Mouse (Mus musculus): ENCODE results near the gene Laptm4a. TPM values are rescaled to one million over a fixed set of nuclear protein-coding genes. Genes with fewer than 3 reads are reported as not detected.

Laptm4a gene
- 189 and 199 TPM in 2 replicates for polyA plus RNA-seq (2016; fragmentation: Nextera tagmentation; extraction: Ambion mirVana)

DNA sequence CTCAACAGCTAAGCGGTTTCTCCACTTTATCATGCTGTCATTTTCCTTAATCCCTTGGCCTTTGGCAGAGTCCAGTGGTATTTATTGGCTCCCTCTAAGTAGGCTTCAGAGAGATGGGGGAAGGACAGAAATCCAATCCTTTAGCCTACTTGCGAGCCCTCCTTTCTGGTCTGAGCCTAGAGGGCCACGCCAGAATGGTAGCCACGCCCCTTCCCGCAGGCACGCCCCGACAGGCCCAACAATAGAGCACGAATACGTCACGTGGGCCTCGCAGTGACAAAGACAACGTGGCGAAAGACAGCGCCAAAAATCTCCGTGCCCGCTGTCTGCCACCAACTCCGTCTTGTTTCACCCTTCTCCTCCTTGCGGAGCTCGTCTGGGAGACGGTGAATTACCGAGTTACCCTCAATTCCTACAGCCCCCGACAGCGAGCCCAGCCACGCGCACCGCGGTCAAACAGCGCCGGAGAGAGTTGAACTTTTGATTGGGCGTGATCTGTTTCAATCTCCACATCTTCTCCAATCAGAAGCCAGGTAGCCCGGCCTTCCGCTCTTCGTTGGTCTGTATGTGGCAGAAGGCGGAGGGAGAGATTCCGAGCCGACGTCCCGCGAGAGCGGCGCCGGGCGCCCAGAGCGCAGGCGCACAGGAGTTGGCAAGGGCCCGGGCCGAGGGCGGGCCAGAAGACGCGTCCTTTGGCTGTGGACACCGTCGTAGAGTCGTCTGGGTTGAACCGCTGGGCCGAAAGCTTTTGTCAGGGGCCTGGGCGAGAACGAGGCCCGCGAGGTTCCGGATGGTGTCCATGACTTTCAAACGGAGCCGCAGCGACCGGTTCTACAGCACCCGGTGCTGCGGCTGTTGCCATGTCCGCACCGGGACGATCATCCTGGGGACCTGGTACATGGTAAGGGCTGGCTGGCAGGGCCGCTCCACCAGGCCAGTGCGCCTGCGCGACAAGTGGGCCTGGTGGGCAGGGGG is at the start of gene Laptm4a:
Gene Laptm4a, plus strand, starts transcription at position 271 of the 975 bp plus-strand sequence.
- H3K9me3 ChIP-seq, result no peaks in the 10 kb centered on the region
- WGBS, result under 1% methylated on average over 73 of the region's 73 CpGs
- ATAC-seq (ENCODE audit: low FRiP score, low read depth), result peak; percentile 99
- peak within 1 kb of the TSS; percentile 75 for H3K4me2 ChIP-seq (replicated peaks)
- H3K4me3 ChIP-seq, result peak within 1 kb of the TSS; percentile 78
- H3K9ac ChIP-seq (replicated peaks), result peak within 1 kb of the TSS; percentile 83
- peaks cover 25% of the 10 kb centered on the region for H3K4me1 ChIP-seq
- H3K36me3 ChIP-seq, result peaks cover 8% of the 10 kb centered on the region; the same call in 1 of the 2 replicates
- H3K27ac ChIP-seq (replicated peaks), result peak within 1 kb of the TSS; percentile 97
- H3K27me3 ChIP-seq, result no peaks in the 10 kb centered on the region

GRCm38 (mm10) chr12:8875583-8875982 is 45.9 kb upstream of the Laptm4a start:
- WGBS, result 91% methylated on average over 9 of the region's 9 CpGs
- no peak overlapping the region for H3K9ac ChIP-seq (replicated peaks)
- H3K4me3 ChIP-seq, result no peak overlapping the region
- no peak overlapping the region for H3K27ac ChIP-seq (replicated peaks)
- H3K27me3 ChIP-seq, result no peaks in the 10 kb centered on the region; the same call in 1 of the 2 replicates
- no peaks in the 10 kb centered on the region for H3K36me3 ChIP-seq
- ATAC-seq (ENCODE audit: low FRiP score, low read depth), result no peak
- no peak overlapping the region for H3K4me2 ChIP-seq (replicated peaks)
- H3K9me3 ChIP-seq, result no peaks in the 10 kb centered on the region
- H3K4me1 ChIP-seq, result no peaks in the 10 kb centered on the region

GRCm38 (mm10) chr12:8876865-8877264 is 44.6 kb upstream of the Laptm4a start:
- no peak overlapping the region for H3K4me2 ChIP-seq (replicated peaks)
- no peak overlapping the region for H3K27ac ChIP-seq (replicated peaks)
- no peaks in the 10 kb centered on the region for H3K36me3 ChIP-seq
- ATAC-seq (ENCODE audit: low FRiP score, low read depth), result no peak
- H3K4me3 ChIP-seq, result no peak overlapping the region
- WGBS, result 80% methylated on average over 5 of the region's 5 CpGs
- H3K9me3 ChIP-seq, result no peaks in the 10 kb centered on the region
- no peaks in the 10 kb centered on the region for H3K4me1 ChIP-seq
- no peaks in the 10 kb centered on the region; the same call in 1 of the 2 replicates for H3K27me3 ChIP-seq
- H3K9ac ChIP-seq (replicated peaks), result no peak overlapping the region

DNA sequence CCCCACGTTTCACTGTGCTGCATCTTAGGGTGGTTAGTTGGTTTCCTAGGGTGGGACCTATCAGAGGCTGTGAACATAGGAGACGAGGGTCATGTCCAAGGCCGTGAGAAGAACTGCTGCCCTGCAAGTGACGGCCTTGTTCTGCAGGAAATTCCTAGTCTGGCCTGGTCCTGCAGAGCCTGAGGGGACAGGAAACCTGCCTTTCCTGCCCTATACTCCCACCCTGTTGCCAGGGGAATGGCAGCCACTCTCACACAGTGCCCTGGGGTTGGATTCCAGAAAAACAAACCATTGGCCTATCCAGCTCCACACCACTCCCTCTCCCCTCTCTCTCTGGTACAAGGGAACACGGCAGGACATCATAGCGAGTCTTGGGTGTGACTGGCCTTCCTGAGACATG is 44.1 kb upstream of the Laptm4a start:
- Histone ChIP-seq H3K27me3 (no peaks in the 10 kb centered on the region; the same call in 1 of the 2 replicates), H3K4me2 (replicated peaks) (no peak overlapping the region), H3K9me3 (no peaks in the 10 kb centered on the region), H3K27ac (replicated peaks) (no peak overlapping the region), H3K4me3 (no peak overlapping the region), H3K4me1 (no peaks in the 10 kb centered on the region), H3K36me3 (no peaks in the 10 kb centered on the region), H3K9ac (replicated peaks) (no peak overlapping the region)
- 91% methylated on average over 6 of the region's 6 CpGs for WGBS
- ATAC-seq (ENCODE audit: low FRiP score, low read depth), result no peak

GRCm38 (mm10) chr12:8878752-8879151 is 42.7 kb upstream of the Laptm4a start:
- Histone ChIP-seq H3K4me1 (no peaks in the 10 kb centered on the region), H3K4me3 (no peak overlapping the region), H3K9me3 (no peaks in the 10 kb centered on the region), H3K9ac (replicated peaks) (no peak overlapping the region), H3K27ac (replicated peaks) (no peak overlapping the region), H3K4me2 (replicated peaks) (no peak overlapping the region), H3K27me3 (no peaks in the 10 kb centered on the region), H3K36me3 (no peaks in the 10 kb centered on the region)
- WGBS, result 88% methylated on average over 2 of the region's 2 CpGs
- ATAC-seq (ENCODE audit: low FRiP score, low read depth), result no peak

GRCm38 (mm10) chr12:8879389-8879788 is 42.1 kb upstream of the Laptm4a start:
- Histone ChIP-seq H3K4me1 (peaks cover 1% of the 10 kb centered on the region; the same call in 1 of the 2 replicates), H3K4me2 (replicated peaks) (no peak overlapping the region), H3K9me3 (no peaks in the 10 kb centered on the region), H3K27me3 (no peaks in the 10 kb centered on the region), H3K9ac (replicated peaks) (no peak overlapping the region), H3K36me3 (no peaks in the 10 kb centered on the region), H3K4me3 (no peak overlapping the region), H3K27ac (replicated peaks) (no peak overlapping the region)
- 70% methylated on average over 6 of the region's 6 CpGs for WGBS
- ATAC-seq (ENCODE audit: low FRiP score, low read depth), result no peak

GRCm38 (mm10) chr12:8881736-8882135 is 39.7 kb upstream of the Laptm4a start:
- H3K36me3 ChIP-seq, result no peaks in the 10 kb centered on the region
- H3K4me3 ChIP-seq, result no peak overlapping the region
- H3K9ac ChIP-seq (replicated peaks), result no peak overlapping the region
- H3K4me2 ChIP-seq (replicated peaks), result no peak overlapping the region
- ATAC-seq (ENCODE audit: low FRiP score, low read depth), result no peak
- no peak overlapping the region for H3K27ac ChIP-seq (replicated peaks)
- no peaks in the 10 kb centered on the region; the same call in 1 of the 2 replicates for H3K27me3 ChIP-seq
- peaks cover 15% of the 10 kb centered on the region for H3K4me1 ChIP-seq
- WGBS, result 75% methylated on average over 4 of the region's 4 CpGs
- no peaks in the 10 kb centered on the region for H3K9me3 ChIP-seq

GRCm38 (mm10) chr12:8882376-8882775 is 39.1 kb upstream of the Laptm4a start:
- Histone ChIP-seq H3K4me3 (no peak overlapping the region), H3K9me3 (no peaks in the 10 kb centered on the region), H3K27me3 (no peaks in the 10 kb centered on the region; the same call in 1 of the 2 replicates), H3K4me1 (peaks cover 15% of the 10 kb centered on the region), H3K36me3 (no peaks in the 10 kb centered on the region), H3K27ac (replicated peaks) (no peak overlapping the region), H3K4me2 (replicated peaks) (no peak overlapping the region), H3K9ac (replicated peaks) (no peak overlapping the region)
- no peak for ATAC-seq (ENCODE audit: low FRiP score, low read depth)
- 89% methylated on average over 8 of the region's 8 CpGs for WGBS

- no peak for ATAC-seq (ENCODE audit: low FRiP score, low read depth)
- H3K4me2 ChIP-seq (replicated peaks), result 0 out of 2 replicates have a peak overlapping the region, but pooled peaks have one; percentile 17
- no peaks in the 10 kb centered on the region for H3K9me3 ChIP-seq
- WGBS, result 29% methylated on average over 13 of the region's 13 CpGs
- no peak overlapping the region for H3K4me3 ChIP-seq
- no peak overlapping the region for H3K27ac ChIP-seq (replicated peaks)
- no peaks in the 10 kb centered on the region; the same call in 1 of the 2 replicates for H3K27me3 ChIP-seq
- H3K4me1 ChIP-seq, result peaks cover 15% of the 10 kb centered on the region
- H3K9ac ChIP-seq (replicated peaks), result no peak overlapping the region
- no peaks in the 10 kb centered on the region for H3K36me3 ChIP-seq
These were observed 36.9 kb upstream of the Laptm4a start for GRCm38 (mm10) chr12:8884426-8885145.

DNA sequence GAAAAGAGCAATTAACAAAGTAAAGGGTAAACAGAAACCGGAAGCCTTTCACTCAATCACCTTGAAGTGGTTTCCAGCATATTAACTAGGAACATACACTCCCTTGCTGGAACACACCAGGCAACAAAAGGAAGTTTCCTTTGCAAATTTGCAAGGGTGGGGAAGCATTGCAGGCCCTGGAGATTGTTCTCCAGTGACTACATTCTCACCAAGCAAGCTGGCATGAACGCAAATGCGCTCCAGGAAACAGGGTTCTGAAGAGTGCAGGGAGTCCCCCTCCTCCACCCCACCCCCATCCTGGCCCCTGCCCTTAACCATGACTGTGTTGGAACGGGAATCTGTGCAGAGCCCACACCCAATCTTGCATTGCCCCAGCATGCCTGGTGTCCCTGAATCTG is 36.3 kb upstream of the Laptm4a start:
- Histone ChIP-seq H3K27me3 (no peaks in the 10 kb centered on the region; the same call in 1 of the 2 replicates), H3K36me3 (no peaks in the 10 kb centered on the region), H3K9me3 (no peaks in the 10 kb centered on the region), H3K4me1 (peaks cover 15% of the 10 kb centered on the region), H3K4me3 (no peak overlapping the region), H3K9ac (replicated peaks) (no peak overlapping the region), H3K4me2 (replicated peaks) (0 out of 2 replicates have a peak overlapping the region, but pooled peaks have one; percentile 17), H3K27ac (replicated peaks) (no peak overlapping the region)
- WGBS, result 21% methylated on average over 4 of the region's 4 CpGs
- no peak for ATAC-seq (ENCODE audit: low FRiP score, low read depth)

- no peak overlapping the region for H3K9ac ChIP-seq (replicated peaks)
- ATAC-seq (ENCODE audit: low FRiP score, low read depth), result no peak
- no peaks in the 10 kb centered on the region for H3K36me3 ChIP-seq
- no peak overlapping the region for H3K4me3 ChIP-seq
- peaks cover 15% of the 10 kb centered on the region for H3K4me1 ChIP-seq
- H3K27me3 ChIP-seq, result no peaks in the 10 kb centered on the region; the same call in 1 of the 2 replicates
- no peak overlapping the region for H3K27ac ChIP-seq (replicated peaks)
- 60% methylated on average over 3 of the region's 3 CpGs for WGBS
- H3K9me3 ChIP-seq, result no peaks in the 10 kb centered on the region
- H3K4me2 ChIP-seq (replicated peaks), result no peak overlapping the region
These were observed 35.5 kb upstream of the Laptm4a start for GRCm38 (mm10) chr12:8885950-8886349.

DNA sequence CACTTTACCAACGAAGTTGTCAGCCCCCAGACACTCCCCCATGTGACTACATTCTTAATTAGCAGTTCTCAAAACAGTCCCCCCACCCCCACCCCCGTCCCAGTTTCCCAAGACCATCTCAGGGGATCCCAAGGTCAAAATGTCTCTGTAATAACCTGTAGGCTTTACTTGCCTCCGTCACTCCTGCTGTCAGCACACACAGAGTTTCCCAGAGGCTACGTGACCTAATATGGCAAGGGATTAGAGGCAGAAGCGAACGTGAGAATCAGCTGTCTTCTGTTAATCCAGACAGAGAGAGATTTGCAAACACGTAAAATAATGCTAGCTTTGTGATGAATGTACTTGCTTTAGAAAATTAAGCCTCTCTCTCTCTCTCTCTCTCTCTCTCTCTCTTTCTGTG is 33.0 kb upstream of the Laptm4a start:
- no peak overlapping the region for H3K27ac ChIP-seq (replicated peaks)
- no peak for ATAC-seq (ENCODE audit: low FRiP score, low read depth)
- H3K4me2 ChIP-seq (replicated peaks), result no peak overlapping the region
- H3K4me1 ChIP-seq, result peaks cover 15% of the 10 kb centered on the region
- H3K4me3 ChIP-seq, result no peak overlapping the region
- 44% methylated on average over 7 of the region's 7 CpGs for WGBS
- no peaks in the 10 kb centered on the region; the same call in 1 of the 2 replicates for H3K27me3 ChIP-seq
- no peaks in the 10 kb centered on the region for H3K9me3 ChIP-seq
- no peak overlapping the region for H3K9ac ChIP-seq (replicated peaks)
- no peaks in the 10 kb centered on the region for H3K36me3 ChIP-seq
